Mouse (Mus musculus) kidney, adult 2 months (tissue): Measurements from ENCODE around the gene Arid1b.

Source experiments
- CTCF ChIP-seq: fragments of 200-500 bp; conservative IDR thresholded peaks from 2 replicates; pipeline ENCODE4 v1.5.1; 2011; ENCODE audit warnings: low read depth, mild to moderate bottlenecking, control low read depth, low read length, moderate library complexity, mixed read lengths; ENCODE audit not compliant: insufficient read depth, insufficient read length
- POLR2A ChIP-seq: fragments of 200-500 bp; IDR thresholded peaks from one replicate; pipeline ENCODE4 v1.6.1; 2011; ENCODE audit warnings: low read depth, low read length, control low read depth

GRCm38 (mm10) chr17:5203346-5204102 lies 209.4 kb downstream of the Arid1b start:
- no peak for TF ChIP-seq CTCF
- TF ChIP-seq POLR2A = no peak
